Mouse (Mus musculus) liver, postnatal 0 days (tissue): ENCODE data around the gene Pafah1b2.

ENCODE experiments used
- CTCF ChIP-seq: sonication (generic); IDR thresholded peaks from 2 replicates; pipeline ENCODE4 v1.5.1; 2016; ENCODE audit warnings: antibody characterized with exemption, low read depth
- EP300 ChIP-seq: IDR thresholded peaks from 2 replicates; pipeline ENCODE4 v1.6.1; 2016; ENCODE audit warnings: antibody characterized with exemption, low read depth, mild to moderate bottlenecking

- TF ChIP-seq CTCF (no peak), EP300 (no peak)
These were observed 608 bp upstream of the Pafah1b2 start for GRCm38 (mm10) chr9:46013009-46013586.
